ENCODE assay signal across 8 mouse cellular contexts in genomic region chr2:156529726-156530125, GRCm38 (mm10). TPM values are rescaled to one million over a fixed set of nuclear protein-coding genes. Genes with fewer than 3 reads are reported as not detected.
DNase-seq lines count a peak whose midpoint lies in the region; ATAC-seq and TF ChIP-seq lines count a peak whose summit lies in the region.
"Had no signal": no experiment of that assay in that cellular context is flagged by ENCODE, and none has a peak within 500 bp of the region (broad histone marks: within the 10 kb centered on the region; RNA-seq: fewer than 3 reads in every experiment).

No protein-coding gene starts in this region.

- 0 out of 2 replicates have a peak, but pooled peaks cover 3% of the 10 kb centered on the region for H3K36me3 ChIP-seq in kidney, embryonic 15.5 days
- H3K36me3 ChIP-seq in E14TG2a.4 (ENCODE audit: insufficient read depth, low read length) = peaks cover 42% of the 10 kb centered on the region

- H3K9ac ChIP-seq in kidney, embryonic 15.5 days = no peak overlapping the region
- H3K9ac ChIP-seq: hindbrain, embryonic 15.5 days had no signal

- no peak overlapping the region for H3K4me2 ChIP-seq in kidney, embryonic 15.5 days
- H3K4me2 ChIP-seq: hindbrain, embryonic 15.5 days had no signal

- no peak for ATAC-seq in kidney, embryonic 15.5 days (replicated peaks; ENCODE audit: low FRiP score)

- TF ChIP-seq CTCF in E14TG2a.4 (conservative IDR thresholded peaks at IDR 0.05; ENCODE audit: low read length) = peak; percentile 62

- H3K27me3 ChIP-seq in kidney, embryonic 15.5 days = no peaks in the 10 kb centered on the region
- H3K27me3 ChIP-seq in E14TG2a.4 (ENCODE audit: insufficient read depth, low read length) = no peaks in the 10 kb centered on the region
- H3K27me3 ChIP-seq: hindbrain, embryonic 15.5 days had no signal

- peak; percentile 6 for DNase-seq in kidney, adult 18-20 months
- DNase-seq in NIH3T3 (ENCODE audit: low read depth) = peak; percentile 74
- peak; percentile 8 to 23 for DNase-seq in heart, postnatal 36 days
- no peak for DNase-seq in urinary bladder, postnatal 14 days (ENCODE audit: low spot score)
- DNase-seq in frontal cortex, postnatal 10 days (ENCODE audit: low spot score in 2 of 2) = no peak

- H3K4me1 ChIP-seq in kidney, embryonic 15.5 days = no peaks in the 10 kb centered on the region
- H3K4me1 ChIP-seq in E14TG2a.4 (replicated peaks; ENCODE audit: low read depth, low read length) = peaks cover 41% of the 10 kb centered on the region
- H3K4me1 ChIP-seq: hindbrain, embryonic 15.5 days had no signal

- no peak overlapping the region for H3K27ac ChIP-seq in kidney, embryonic 15.5 days
- H3K27ac ChIP-seq: hindbrain, embryonic 15.5 days had no signal

- 58% methylated on average over 2 of the region's 2 CpGs for WGBS in kidney, embryonic 15.5 days

- intact Hi-C loops in heart, postnatal 36 days (cut with DNase I) = loop anchor here (1.0 kb wide), 1 partner anchor 176 kb away; no protein-coding TSS in a partner anchor

- no peak overlapping the region for H3K4me3 ChIP-seq in kidney, embryonic 15.5 days (replicated peaks)
- H3K4me3 ChIP-seq in E14TG2a.4 (replicated peaks; ENCODE audit: low read length) = no peak overlapping the region
- H3K4me3 ChIP-seq: hindbrain, embryonic 15.5 days had no signal

- no peaks in the 10 kb centered on the region for H3K9me3 ChIP-seq in kidney, embryonic 15.5 days (replicated peaks)
- no peaks in the 10 kb centered on the region for H3K9me3 ChIP-seq in E14TG2a.4 (ENCODE audit: low read length)
- H3K9me3 ChIP-seq: hindbrain, embryonic 15.5 days had no signal

RNA-seq across cellular contexts. Expression of gene Aar2, which starts 17.7 kb away (rescaled TPM):
- polyA plus RNA-seq in kidney, embryonic 15.5 days (2015; fragmentation: Nextera tagmentation; extraction: Ambion mirVana) = 37.5 and 38.0 TPM in 2 replicates
- 10 to 100 TPM; 22.1 to 28.0 TPM for total RNA-seq in heart, postnatal 36 days (2021)

Comparison
In these comparisons a context has a peak if more than half of its experiments do, and no peak if none do; other contexts are left out.
1. DNase-seq: peak in kidney, adult 18-20 months (single experiment), NIH3T3 (single experiment) and heart, postnatal 36 days (2 of 2); none in urinary bladder, postnatal 14 days (single experiment) and frontal cortex, postnatal 10 days (0 of 2).